Mouse (Mus musculus) right cerebral cortex, postnatal 36 days (tissue): ENCODE data around the gene Dscaml1.

Experiments
- DNase-seq, 2 experiments: peaks; one replicate each; pipeline ENCODE4 v3.0.0; 2022; ENCODE audit warnings: low spot score in 2 of 2, mixed read lengths in 1 of 2

Gene Dscaml1

DNA sequence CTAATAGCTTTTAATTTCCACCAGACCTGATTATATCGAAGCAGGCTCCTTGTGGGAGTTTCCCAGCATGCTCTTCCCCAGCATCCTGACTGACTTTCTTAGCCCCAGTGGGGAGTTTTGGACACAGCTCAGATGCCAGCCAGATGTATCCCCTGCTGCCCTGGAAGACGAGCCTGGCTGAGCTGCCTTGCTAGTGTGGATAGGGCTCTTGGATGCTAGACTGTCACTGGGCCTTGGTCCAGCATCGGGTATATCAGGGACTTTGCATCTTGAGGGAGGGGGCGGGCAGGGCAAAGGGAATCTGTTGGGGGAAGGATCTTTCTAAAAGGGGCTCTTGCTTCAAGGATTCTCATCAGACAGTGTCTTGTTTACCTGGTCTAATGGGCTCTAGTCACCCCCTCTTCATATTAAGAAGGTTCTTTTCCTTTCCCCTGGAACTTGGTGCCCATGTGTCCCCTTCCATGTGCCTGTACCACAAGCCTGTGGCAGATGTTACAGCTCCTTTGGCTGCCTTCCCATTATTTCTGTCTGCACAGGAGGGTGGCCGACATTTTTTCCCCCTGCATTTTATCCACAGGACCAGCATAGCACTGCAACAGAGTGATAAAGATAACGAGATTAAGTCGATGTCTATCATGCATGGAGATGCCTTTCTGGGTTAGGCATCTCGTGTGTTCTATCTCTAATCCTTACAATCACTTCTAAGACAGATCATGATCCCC, 28.6 kb downstream of the Dscaml1 start:
- DNase-seq: no peak

DNA sequence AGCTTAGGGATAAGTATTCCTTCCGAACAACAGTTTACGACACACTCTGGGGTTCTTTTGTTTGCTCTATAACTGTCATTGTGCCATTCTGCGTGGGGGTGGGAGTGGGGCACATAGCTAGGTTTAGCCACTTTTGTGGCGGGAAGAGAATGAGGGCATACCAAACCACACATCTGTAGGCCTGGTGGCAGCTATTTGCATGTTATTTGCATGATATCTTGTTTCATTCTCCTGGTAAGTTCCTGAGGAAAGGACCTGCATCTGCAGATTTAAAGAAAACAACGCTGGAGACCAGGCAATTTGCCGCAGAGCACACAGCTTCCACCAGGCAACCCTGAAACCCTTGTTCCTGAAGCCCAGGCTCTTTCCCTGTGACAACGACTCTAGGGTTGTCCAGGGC, 30.8 kb downstream of the Dscaml1 start:
- no peak for DNase-seq

- DNase-seq: no peak
Measured at GRCm38 (mm10) chr9:45458363-45458762, 31.9 kb downstream of the Dscaml1 start.

DNA sequence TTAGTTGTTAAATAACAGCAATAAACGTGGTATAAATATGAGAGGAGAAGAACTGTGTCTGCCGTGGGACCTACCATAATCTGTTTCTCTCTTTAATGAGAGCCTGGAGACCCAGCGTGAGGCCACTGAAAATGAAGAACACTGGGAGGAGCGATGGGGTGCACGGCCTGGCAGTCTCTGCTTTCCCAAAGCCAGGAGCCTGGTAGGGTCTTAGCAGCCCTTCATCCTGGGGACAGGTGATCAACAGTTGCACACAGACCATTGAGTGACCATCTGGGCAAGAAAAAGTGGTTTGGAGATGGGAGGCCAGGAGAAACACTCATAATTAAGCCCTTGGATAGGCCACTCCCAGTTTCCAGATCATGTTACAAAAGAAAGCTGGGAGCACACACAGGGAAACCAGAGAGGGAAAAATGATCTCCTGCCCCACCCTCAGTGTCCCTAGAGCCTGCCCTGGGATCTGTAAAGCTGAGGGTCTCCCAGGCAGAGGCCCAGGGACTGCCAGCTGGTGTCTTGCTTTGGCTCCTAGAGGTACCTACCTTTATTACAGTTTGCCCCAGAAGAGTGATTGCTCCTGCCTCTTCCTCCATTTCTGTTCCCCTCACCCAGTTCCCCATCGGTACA, 39.1 kb downstream of the Dscaml1 start:
- no peak for DNase-seq

GRCm38 (mm10) chr9:45468235-45468634, 41.8 kb downstream of the Dscaml1 start:
- DNase-seq: no peak

DNA sequence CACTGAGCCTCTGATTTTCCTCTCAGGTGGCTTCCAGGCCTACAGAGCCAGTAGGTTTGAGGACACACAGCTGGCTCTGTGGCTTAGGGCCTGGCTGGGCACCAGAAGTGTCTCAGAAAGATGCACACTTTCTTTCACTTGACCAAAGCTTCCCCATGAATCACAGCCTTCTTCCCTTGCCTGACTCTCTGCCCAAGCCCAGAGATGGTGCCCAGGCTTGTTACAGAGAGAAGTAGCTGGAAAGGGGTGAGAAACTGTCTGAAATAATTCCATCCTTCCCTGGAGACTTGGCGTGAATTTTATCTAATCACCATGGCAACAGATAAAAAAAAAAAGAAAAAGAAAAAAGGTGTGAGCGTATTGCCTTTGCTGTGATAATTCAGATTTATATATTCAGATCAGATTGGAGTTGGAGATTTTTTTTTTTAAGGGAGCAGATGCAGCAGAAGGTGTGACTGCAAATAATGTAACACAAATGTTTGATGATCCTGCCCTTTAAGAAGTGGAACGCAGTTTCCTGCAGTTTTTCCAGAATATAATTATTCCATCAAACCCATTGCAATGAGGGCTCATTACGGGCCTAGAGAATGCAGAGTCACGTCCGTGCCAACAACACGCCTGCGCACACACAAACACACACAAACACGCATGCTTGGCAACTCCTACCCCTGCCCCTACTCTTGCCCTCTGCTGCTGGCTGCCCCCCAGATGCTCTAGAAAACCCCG, 44.5 kb downstream of the Dscaml1 start:
- peak; percentile 41 to 49 for DNase-seq

DNA sequence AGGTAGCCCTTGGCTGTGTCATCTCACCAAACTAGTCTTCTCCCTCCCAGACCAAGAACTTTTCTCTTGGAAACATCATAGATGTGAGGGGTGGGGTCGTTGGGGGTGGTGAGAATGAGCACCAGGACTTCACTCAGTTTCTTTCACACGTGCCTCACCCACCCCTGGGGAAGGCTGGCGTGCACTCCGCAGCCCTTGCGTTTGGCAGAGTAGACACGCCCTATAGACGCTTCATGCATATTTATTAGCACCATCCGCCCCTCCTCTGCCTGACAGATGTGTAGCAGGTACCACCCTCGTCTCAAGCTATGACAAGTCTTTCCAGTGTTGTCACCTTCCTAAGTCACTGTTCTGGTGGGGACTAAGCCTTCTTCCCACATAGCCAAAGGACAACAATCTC, 45.3 kb downstream of the Dscaml1 start:
- peak in 1 of 2 experiments; percentile 30 for DNase-seq

DNA sequence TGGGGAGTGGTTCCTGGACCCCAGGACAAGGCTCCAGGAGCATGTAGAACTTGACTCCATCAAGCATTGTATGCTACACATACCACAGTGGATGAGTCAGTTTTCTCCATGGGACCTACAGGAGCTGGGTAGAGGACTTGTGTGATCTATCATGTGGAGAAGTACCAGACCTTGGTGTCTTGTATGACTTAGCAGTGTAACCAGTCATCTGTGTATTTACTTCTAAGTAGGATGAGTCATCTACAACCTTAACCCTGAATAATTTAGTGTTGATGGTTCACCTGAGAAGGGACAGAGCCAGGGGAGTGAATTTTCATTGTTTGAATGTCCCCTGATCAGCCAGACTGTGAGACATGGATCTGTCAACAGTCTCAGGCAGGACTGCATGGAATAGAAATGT, 48.4 kb downstream of the Dscaml1 start:
- no peak for DNase-seq

DNA sequence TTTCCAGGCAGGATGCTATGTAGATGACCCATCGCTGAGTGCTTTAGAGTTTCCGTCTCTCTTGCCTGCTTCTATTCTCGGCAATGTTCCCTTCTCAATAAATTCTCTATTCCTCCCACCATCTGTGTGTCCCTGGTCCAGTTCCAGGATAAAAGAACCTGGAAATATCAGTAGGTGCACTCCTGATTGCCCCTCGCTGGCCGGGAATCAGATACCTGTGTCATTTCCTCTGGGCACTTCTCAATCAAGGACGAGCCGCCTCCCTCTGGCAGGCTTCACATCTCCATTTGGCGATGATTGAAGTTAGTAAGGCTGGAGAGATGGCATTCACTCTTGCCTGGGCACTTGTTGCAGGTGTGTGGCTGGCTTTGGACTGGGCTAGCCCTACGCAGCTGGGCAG, 54.5 kb downstream of the Dscaml1 start:
- no peak for DNase-seq

DNA sequence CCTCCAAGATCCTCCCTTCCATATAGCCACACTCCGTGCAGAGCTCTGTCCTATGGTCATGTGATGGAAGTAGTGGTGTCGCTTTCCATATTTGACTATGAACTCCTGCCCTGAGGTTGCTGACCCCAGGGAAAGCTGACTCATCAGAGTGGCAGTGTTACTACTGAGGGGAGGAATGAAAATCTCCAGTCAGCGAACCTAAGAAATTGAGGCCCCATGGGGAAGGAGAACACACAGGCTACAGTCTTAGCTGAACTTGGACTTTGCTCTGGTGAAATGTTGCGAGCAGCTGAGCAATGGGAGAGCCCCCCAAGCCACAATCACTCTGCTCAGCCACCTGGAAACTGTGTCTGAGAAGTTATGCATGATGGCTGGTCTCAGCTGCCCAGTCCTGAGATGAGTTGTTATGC, 60.2 kb downstream of the Dscaml1 start:
- DNase-seq: no peak

DNA sequence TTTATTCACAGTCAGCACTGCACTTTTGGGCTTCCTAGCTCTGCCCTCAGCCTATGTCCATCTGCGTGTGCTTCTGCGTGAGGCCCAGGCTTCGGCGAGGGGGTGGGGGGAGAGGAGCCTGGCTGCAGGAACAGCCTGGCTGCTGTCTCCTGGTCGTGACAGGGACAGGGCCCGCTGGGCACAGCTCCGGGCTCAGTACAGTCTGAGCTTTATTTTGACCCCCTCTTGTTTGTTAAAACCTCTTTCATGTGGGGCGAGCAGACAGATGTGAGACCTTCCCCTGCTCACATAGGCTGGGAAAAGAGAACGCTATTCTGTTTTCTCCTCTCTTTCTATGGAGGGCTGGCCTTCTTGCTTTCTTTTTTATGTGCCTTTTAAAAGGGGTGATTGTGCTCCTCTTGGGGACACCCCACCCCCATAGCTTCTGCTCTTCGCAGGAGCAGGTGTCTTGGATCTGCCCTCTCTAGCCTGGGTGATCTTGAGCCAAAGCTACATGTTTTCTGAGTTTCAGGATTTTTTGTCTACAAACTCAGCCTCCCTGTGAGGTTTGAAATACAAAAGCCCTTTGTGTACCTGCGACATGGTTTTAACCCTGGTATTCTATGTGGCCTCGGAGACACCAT, 60.9 kb downstream of the Dscaml1 start:
- DNase-seq: peak; percentile 31 to 37

DNA sequence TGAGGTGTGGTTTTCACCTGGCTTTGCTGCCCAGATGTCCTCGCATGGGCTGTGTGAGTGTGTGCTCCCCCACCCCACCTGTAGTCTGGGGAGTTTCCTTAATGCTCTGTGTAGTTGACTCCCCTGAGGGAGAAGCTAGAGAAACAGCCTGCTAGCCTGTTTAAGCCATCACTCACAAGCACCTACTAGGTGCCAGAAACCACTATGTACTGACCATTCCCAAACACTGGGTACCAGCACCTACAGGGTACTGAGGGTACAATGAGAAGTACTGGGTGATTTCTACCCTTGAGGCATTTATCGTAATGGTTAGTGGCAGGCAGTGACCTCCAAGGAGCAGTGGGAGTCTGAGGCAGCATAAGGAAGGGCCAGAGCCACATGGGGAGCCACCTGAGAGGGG, 64.5 kb downstream of the Dscaml1 start:
- no peak for DNase-seq

GRCm38 (mm10) chr9:45494889-45495288, 68.5 kb downstream of the Dscaml1 start:
- no peak for DNase-seq

DNA sequence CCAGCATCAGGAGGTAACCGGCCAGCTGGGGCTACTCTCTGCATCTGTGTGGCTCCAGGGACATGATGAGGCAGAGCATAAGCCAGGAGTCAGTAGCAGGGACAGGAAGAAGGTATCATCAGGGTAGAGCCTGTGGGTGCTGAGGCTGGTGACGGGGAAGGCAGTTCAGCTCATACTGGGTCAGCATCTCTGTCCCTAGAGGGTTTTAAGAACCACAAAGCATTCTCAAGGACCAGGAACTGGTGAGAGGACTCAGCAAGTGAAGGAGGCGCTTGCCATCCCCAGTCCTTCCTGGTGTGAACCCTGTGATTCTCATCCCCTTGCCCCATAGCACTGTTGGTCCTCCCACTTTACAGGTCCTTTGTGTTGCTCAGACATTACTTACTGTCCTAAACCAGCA, 69.9 kb downstream of the Dscaml1 start:
- no peak for DNase-seq

DNA sequence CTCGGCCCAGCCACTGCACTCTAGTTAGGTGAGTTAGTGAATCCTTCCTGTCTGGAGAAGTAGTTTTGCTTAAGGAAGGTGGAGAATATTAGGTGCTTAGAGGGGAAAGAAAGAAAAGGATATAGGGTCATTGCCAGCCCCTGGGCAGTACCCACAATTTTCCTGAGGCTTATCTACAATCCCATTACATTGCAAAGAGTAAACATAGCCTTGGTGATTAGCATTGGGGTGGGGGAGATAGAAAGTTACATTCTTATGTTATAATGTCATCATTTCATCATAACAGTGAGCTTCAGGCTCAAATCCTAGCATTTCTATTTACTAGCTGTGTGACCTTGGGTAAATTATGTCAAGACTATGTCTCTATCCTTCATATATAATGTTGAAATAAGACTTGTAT, 70.5 kb downstream of the Dscaml1 start:
- DNase-seq: no peak

DNA sequence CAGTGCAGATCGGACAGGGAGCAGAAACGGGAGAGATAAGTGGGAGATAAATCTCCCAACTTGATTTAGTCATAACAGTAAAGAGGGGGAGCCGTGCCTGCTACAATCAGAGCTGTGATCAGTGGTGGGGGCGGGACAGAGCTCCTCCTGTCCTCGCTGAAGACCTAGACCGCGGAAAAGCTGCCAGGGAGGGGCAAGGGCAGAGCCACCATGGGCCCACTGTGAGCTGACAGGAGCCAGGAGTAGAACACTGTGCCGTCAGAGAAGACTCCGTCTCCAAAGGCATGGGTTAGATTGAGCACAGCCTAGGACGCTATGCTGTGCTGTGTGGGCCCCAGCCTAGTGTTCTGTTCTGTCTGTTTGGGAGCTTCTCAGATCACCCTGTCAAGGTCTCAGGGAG, 72.8 kb downstream of the Dscaml1 start:
- no peak for DNase-seq

DNA sequence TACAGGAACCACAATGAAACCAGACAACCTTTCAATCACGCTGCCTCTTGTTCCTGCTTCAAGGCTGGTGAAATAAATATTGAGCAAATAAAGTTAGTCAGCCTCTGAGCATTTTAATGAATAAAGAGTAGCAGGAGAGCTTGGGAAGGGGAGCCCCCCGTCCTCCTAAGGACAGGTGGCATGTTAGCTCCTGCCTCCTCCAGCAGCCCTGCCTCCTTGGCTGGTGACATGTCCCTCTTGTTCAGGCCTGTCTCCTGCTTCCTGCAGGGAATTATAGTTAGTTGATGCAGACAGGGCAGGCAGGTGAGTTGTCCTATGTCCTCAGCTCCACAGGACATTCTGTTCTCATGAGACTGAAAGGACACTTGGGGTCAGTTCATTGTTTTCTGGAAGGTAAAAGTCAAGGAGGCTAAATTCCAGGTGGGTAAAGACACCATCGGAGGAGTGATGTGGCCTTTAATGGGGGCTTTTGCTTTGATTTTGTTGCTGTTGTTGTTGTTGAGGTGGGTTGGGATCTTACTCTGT, 73.7 kb downstream of the Dscaml1 start:
- no peak for DNase-seq

- no peak for DNase-seq
Measured at GRCm38 (mm10) chr9:45501295-45501927, 75.0 kb downstream of the Dscaml1 start.

DNA sequence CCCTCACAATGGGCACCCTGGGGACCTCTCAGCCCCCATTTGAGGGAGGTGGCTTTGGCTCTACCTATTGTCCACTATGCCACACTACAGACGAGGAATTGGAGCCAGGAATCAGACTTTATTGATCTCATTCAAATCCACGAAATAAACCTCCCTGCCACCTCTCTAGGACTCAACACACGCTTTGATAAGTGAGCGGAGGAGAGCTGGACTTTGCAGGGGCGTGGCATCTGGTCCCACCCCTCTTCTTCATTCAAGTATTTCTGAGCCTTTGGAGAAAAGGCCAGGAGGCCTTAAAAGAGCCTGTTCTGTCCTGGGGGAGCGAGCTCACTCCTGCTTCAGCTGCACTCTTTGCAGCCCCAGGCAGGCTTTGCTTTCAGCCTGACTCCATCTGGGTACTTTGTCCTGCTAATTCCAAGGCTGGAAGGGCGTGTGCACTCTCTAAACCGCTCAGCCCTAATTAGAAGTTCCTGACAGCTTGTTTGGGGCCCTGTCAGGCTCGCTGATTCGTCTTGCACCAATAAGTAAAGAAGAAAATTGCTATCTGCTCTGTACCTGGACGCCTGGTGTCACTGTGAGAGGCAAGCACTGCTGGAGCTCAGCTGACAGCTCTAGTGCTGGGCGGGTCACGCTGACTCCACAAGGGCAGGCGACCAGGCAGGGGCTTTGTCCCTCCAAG, 75.7 kb downstream of the Dscaml1 start:
- DNase-seq: no peak

GRCm38 (mm10) chr9:45504977-45505376, 78.5 kb downstream of the Dscaml1 start:
- no peak for DNase-seq

GRCm38 (mm10) chr9:45505487-45505939, 79.1 kb downstream of the Dscaml1 start:
- no peak for DNase-seq
